Mouse (Mus musculus) liver (tissue): ENCODE results near the gene Pcyt1a.

Experiments used
- DNase-seq: peaks from one replicate; pipeline ENCODE4 v3.0.0-alpha.2; 2020; ENCODE audit warnings: mixed read lengths

Gene Pcyt1a

DNA sequence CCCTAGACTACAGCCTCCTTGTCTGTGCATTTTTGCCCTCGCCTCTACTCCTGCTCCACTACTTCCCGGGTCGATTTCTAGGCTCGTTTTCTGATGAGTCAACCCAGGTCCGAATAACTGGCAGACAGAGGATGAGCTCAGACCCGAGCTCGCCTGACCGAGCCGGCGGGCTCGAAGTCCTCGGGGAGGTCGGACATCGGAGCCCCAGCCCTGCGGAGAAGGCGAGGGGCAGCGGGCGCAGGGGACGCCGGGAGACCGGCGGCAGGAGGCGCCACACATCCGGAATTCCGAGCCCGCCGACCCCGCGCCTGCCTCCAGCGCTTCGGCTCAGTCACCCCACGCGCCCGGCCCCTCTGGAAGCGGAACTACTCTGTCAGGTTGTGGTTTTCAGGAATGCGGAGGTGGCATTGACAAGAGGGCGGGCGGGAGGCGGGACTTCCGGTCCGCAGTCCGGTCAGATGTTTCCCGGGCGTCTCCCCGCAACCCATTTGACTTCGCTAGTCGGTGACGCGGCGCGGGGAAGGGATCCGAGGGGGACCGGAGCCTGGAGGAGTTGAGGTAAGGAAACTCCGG is at the start of gene Pcyt1a:
Pcyt1a (plus strand) TSS at position 448 of the 573 bp plus-strand sequence.
- peak; percentile 95 for DNase-seq

DNA sequence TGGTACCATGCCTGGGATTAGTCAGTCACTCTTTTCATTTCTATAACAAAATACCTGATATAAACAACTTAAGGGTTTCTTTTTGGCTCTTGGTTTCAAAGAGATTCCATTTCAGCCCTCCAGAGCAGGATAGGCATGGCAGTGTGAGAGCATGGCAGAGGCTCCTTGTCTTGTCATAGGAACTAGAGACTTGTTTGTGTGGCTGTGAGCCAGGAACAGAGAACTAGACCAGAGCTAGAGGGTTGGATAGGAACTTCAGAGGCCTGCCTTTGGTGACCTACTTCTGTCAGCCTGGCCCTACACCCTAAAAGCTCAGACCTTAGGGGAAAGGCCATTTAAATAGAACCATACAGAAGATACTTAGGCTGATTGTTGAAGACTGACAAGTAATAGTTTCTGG is 47.8 kb upstream of the Pcyt1a start:
- DNase-seq = no peak

DNA sequence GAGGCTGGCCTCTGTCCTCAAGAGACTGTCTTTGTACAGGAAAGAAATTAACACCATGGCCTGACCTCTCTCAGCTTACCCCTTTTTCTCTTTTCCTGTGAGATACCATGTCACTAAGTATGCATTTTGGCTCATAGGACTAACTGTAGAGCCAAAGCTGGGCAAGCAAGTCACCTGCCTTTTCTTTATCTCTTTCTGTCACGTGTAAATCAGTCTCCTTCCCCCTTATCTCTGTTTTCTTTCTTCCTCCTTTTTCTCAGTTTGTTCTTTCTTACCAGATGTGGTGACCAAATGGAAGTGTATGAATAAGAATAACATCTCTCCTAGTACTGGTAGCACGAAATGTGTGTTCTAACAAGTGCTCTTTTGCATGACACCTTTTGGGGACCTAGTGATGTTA is 45.8 kb upstream of the Pcyt1a start:
- DNase-seq = no peak

DNA sequence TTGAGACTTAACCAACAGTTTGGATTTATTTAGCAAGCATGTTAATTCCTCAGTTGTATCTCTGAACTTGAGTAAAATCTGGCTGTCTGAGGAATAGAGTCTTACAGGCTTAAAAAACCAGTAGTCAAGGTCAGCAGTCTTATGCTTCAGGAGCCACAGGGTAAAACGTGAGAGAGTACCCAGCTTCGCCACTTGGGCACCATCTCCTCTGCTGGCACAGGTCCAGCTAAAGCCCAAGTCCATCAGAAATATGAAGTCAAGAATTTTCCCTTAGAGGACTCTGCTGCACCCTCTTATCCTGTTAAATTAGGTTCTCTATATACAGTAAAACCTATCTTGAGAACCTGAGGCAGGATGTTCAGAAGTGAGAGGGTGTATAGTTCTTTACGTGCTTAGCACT is 43.9 kb upstream of the Pcyt1a start:
- no peak for DNase-seq

DNA sequence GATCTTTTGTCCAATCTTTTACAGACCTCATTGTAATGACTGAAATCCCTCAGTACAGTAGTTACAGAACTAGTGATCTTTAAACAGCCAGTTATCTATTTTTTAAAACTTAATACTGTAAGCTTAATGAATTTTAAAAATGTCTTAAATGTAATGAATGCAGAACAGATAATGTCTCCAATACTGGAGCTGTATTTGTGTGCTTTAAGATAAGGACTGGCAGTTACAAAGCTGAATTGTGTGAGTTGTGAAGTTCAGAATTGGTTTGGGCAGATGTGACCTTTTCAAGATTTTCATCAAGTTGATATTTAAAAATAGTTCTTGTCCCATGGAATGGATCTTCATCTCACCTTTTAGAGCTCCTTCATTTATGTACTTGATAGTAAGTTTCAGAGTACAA is 41.7 kb upstream of the Pcyt1a start:
- DNase-seq = no peak

DNA sequence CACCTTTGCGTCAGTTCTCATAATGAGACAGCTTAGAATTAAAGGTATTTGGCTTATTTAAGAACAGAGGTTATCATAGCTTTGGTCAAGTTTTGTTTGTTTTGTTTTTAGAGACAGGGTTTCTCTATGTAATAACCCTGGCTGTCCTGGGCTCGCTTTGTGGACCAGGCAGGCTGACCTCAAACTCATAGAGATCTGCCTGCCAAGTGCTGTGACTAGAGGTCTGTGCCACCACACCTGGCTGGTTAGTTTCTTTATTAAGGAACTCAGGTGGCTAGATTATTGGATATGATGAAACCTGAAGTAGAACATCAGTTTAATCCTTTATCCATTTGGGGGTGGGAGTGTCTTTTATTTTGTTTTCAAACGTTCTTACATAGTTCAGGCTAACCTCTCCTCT is 40.9 kb upstream of the Pcyt1a start:
- DNase-seq = no peak

DNA sequence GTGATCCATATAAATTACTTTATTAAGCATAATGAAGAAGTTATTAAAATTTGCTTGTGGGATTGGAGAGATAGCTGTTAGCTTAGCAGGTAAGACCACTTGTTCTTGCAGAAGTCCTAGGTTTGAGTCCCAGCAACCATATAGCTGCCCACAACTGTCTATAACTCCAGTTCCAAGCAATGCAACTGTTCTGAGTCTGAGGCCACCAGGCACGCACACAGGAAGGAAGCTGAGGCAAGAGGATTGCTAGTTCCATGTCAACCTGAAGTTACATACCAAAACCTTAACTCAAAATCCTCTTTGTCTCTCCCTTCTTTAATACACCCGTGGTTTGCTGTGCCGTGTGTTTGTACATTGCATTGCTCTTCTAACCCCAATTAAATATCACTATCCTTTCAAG is 39.8 kb upstream of the Pcyt1a start:
- DNase-seq = no peak

DNA sequence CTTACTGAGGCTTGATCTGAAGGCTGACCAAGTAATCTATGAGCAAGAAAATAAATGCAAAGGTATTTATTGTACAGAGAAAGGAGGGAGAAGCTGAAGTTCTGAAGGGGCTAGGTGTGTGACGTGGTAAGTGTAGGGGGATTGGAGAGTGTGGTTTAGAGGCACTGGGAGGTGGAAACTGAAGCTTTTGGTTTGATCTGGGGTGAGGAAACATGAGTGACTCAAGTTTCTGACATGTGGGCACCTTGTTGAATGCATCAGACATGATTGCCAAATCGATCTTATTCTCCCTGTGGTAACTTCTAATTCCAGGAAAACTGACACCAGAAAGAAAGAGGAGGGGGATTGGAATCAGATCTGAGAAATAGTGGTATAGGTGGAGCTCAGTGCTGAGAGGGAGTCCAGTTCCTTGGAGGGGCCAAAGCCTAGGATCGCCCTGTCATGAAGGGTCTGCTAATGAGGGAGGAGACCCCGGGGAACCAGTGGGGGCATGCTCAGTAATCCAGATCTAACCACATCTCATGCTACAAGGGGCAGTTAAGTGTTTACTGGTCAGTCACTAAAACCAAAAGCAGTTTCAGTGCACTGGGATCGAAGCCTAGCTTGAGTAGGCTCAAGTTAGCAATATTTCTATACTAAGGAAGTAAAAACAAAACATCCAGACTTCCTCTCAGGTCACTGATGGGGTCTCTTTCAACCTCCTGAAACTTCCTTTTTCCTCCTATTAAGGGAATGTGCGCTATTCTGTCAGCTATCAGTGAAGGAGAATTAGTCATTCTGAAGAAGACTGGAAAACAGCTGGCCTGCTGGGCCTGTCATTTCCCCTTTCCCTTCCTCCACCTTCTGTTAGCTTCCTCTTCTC is 34.8 kb upstream of the Pcyt1a start:
- DNase-seq = no peak

DNA sequence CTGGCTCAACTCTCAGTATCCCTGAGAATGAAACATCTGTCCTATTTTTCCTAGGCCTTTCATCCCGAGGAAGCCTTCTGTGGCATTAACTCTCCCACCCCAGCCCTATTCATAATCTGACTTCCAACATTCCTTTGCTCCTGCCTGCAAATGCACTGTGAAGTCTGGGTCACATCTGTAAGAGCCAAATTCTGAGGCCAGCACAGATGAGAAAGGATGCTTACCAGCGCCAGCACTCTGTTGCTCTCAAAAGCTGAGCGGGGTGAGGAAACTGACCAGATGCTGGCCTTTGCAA is 34.2 kb upstream of the Pcyt1a start:
- DNase-seq = no peak

DNA sequence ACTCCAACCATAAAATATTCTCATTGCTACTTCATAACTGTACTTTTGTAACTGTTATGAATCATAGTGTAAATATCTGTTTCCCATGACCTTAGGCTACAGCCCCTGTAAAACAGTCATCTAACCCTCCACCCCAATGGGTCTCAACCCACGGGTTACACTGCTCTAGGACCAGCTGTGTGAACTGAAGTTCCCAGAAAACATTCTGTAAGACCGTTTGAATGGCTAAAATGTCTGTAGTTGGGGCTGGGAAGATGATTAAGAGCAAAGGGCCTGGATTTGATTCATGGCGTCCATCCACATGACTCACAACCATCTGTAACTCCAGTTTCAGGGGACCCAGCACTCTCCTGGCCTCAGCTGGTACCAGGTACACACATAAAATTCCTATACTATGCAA is 32.5 kb upstream of the Pcyt1a start:
- no peak for DNase-seq

DNA sequence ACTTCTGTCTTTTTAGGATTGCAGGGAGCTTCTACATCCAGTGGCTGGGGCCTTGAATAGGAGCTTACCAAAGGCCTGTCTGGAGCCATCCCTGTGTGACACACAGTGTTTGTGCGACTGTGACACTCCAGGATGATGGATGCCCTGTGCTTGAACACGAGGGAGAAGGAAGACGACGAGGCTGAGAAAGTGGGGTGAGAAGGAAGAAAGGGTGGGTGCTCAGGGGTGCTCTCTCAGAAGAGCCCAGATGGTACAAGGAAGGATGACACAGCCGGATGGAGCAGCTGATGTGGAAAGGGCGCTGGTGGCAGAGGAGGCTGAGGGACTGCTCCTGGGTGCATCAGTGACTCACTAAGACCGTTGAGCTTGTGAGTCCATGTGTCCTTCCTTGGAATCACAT is 30.5 kb upstream of the Pcyt1a start, which contains the start of gene Tm4sf19:
Tm4sf19 (plus strand) TSS at position 240 of the 400 bp plus-strand sequence.
- no peak for DNase-seq

DNA sequence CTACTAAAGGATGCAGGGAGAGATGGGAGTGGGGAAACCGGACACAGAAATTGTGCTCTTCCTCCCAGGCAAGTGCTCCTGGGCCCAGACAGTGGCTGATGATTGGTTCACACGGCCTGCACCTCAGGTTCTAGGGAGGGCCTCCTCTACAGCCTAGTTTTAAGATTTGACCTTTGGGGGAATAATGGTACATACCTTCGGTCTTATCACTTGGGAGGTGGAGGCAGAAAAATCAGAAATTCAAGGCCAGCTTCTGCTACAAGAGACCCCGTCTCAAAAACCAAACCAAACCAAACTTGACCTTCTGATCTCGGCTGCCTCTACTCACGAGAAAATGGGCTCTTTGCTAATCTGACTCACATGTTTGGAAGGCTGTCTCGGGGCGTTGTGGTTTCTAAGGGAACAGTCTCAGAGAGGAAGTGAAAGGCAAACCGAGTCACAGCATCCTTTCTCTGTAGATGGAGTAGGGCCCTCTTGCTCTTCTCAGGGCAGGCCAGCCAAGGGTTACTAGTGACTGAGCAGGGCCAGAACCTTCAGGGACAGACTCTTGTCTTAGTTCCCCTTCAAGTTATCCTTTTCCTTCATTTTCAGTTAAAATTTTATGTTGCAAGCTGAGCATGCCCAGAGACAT is 29.3 kb upstream of the Pcyt1a start:
- DNase-seq = no peak

DNA sequence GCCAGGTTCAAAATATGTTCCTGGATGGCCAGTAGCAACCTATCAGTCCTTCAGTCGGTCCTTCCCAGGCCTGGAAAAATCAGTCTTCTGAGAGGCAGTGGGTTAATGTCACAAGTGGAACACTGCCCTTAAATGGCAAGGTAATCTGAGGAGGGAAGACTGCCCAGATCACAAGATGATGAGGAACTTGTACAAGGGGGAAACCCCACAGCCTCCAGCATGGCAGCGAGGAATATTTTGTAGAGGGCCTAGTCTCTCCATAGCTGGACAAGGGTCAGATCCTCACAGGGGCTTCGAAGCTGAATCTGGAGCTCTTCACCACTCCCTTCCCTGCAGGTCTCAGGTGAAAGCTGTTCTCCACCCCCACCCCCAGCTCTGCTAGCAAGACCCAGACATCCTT is 27.9 kb upstream of the Pcyt1a start:
- DNase-seq = no peak

DNA sequence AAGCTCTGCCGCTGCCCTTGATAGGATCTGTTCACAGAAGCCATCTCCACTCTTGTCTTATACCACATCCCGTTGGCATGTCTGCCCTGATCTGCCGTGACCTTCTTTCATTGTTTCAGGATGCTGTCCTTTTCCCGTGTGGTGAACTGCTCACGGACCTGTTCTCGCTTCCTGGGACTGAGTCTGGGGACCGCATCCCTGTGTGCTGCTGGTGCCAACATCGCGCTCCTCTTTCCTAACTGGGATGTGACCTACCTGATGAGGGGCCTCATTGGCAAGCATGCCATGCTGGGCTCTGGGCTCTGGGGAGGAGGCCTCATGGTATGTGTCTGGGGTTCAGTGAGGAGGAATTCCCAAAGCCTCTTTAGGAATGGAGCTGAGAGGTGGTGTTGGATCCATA is 25.0 kb upstream of the Pcyt1a start:
- no peak for DNase-seq

DNA sequence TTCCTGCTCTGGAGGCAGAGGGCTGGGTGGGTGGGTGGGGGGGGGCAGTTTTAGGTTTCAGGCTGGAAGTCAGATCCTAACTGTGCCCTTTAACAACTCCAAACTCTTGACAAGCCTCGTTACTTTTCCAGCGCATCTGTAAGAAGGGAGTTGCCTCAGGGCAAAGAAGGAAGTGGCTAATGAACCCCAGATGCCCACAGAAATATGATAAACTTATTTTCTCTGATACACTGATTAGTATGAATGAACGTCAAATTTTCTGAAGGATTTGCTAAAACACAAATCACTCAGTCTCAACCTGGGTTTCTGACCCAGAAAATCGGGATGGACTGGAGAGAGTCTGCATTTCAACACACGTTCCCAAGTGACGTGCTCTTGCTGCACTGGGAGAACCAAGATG is 24.1 kb upstream of the Pcyt1a start:
- no peak for DNase-seq

DNA sequence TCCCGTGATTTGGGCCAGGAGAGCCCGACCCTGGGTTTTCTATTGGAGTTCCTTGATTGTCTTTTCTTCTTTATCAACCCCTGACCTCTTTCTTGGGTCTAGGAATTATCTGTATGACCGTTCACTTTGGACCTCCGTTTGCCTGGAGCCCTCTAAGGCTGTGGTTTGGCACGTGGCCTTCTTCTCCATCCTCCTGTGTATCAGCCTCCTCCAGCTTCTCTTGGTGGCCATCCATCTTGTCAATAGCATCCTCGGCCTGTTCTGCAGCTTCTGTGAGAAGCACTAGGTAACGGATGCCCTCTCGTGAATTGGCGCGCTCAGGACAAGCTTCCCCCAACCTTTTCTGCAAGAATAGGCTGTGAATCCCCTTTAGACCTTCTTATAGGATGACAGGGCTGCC is 23.0 kb upstream of the Pcyt1a start:
- DNase-seq = no peak

DNA sequence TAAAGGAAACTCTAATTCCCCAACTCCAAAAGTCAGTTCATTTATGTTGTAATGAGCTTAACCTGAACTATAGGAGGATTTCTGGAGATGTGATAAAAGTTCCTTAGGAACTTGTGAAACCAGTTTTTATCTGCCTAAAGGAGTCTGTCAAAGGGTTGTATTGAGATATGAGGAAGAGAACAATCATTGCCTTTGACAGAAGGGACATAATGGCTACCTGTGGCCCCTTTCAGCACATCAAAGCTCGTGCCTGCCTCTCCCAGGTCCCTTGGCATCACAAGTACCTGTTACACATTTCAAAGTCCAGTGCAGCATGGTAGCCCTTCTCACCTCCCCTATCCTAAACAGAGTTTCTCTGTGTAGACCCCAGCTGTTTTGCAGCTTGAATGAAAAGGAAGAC is 13.3 kb upstream of the Pcyt1a start:
- DNase-seq = no peak

DNA sequence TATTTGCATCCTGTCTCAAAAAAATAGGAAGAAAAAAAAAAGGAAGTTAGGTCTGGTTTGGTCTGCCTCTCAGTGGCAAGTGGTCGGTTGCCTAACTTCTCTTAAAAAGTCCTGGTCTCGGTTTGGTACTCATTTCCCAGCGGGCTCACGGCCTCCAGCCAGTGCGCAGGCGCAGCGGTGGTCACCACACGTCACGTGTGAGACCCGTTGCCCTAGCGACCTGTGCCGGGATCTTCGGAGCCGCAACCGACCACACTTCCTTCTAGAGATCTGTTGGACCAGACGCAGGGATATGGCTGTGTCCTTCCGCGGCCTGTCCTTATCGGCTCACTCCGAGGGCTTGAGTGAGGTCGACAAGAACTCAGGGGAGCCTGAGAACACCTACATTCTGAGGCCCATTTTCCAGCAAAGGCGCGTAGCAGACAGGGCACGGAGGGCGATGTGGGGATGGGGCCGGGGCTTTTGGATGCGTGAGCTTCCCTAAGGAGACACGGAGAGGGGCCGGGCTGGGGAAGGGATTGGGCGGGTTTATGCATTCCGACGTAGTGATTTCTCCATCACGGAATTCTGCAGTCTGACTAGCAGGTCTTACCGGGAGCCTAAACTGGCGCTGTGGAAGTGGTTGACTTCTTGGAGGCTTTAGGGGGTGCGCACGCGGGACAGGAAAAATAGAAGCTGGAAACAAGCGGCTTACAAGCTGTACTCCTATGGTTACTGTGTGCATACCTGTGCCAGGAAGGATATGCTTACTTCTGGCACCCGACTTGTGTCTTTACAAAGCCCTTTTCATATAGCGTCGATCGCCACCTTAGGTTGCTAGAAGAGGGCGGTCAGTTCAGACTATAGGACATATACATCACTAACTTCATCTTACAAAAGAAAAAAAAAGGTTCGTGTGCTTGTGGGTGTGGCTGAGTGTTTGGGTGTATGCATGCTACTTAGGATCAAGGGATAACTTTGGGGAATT is 10.9 kb upstream of the Pcyt1a start, which contains the start of gene Tctex1d2:
Tctex1d2 (plus strand) TSS at position 186 of the 967 bp plus-strand sequence.
- DNase-seq = peak; percentile 91

DNA sequence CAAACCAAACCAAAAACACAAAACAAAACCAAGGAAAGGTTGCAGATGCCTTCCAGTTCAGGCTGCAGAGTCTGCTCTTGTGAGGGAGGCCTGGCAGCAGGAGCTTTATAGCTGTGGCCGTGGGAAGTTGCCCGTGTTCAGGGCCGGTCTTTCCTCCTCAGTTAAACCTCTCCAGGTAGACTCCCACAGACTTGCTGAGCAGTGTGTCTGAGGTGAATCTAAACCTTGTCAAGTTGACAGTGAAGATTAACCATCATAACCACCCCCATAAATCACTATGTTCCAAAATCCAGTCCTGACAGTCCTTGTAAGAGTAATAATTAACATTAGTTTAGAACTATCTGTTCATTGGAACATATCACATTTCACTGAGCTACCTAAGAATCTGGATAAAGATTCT is 3.2 kb upstream of the Pcyt1a start:
- no peak for DNase-seq

DNA sequence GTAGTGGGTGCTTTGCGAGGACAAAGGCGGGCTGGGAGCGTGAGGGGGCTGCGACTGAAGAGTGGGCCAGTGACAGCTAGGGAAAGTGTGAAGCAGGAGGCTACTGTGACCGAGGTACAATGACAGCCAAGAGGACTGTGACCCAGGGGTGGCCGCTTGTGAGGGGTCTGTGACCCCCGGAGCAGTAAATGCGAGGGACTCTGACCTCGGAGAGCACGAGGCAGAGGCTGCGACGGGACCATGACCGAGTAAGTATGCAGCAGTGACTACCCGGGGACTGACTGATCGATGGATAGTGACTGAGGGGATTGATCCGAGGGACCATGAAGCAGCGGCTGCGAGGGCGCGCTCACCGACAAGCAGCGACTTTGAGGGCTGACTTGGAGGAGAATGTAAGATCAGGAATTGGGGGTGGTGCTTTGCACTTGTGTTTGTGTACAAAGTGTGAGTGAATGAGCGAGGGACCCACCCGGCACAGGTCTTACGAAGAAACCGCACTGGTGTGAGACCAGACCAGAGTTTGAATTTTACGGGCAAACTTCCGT is 398 bp downstream of the Pcyt1a start:
- peak; percentile 61 for DNase-seq

DNA sequence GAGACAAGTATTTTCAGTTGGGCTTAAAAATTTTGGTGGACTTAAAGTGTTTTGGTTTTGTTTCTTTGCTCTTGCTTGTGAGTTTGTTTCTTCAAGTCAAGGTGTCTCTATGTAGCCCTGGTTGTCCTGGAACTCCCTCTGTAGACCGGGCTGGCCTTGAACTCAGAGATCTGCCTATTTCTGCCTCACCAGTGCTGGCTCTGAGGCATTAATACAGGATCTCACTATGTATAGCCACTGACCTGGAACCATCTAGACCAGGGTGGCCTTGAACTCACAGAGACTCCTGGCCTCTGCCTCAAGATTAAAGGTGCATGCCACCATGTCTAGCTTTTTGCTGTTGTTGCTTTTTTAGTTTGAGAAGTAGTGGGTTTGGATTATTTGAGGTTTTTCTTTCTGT is 1.2 kb downstream of the Pcyt1a start:
- no peak for DNase-seq

DNA sequence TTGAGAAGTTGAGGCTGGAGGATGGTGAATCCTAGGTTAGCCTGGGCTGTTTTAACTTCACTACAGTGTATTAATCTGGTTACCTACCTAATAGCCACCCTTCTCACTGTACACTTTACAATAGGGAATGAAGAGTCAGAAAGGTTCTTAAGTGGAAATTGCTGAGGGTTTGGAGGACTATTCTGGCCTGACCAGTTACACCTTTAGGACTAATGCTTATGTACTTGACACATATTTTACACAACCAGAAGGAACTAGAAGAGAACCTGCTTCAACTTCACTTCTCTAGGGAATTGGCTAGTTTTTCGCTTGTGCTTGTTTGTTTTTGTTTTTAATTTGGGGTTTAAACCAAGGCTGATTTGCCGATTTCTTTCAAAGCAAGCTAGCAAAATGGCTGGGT is 2.4 kb downstream of the Pcyt1a start:
- DNase-seq = no peak

DNA sequence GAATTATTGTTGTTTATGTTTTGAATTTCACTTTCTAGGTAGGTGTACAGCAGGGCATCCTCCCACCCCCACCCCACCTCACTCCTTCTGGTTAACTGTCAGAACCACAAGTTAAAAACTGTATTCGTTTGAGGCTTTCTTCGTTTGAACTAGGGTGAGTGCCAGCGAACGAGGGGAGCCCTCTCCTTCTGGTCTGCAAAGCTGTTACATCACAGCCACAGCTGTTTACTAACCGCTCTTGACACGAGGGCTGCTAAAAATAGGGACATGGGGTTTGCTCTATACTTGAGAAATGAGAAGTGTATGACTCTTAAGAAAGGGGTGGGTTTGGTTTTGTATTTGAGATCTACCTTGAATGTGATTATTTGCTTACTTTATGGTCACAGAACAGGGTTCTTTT is 3.3 kb downstream of the Pcyt1a start:
- DNase-seq = peak; percentile 14
